ENCODE assay signal across 10 mouse cellular contexts in the genomic region with DNA sequence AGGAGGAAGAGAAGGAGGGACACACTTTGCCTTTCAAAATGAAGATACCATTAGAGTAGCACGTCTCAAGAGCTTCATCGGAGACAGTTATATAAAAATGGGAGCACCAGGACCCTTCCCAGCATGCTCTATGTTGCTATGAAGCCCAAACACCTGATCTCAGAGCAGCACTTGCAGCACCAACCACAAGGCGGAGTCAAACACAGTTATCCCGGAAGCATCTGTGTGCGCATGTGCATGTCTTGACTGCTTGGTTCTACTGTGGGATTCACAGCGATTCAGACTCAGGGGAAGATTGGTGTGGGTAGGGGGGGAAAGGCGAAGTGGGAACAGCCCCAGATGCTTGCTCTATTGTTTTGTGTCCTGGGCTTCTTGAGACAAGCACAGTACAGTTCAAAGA. TPM values are rescaled to one million over a fixed set of nuclear protein-coding genes. Genes with fewer than 3 reads are reported as not detected.
A peak's percentile ranks its signal among the peaks of the same experiment; 100 is the strongest.
DNase-seq lines count a peak whose midpoint lies in the region; ATAC-seq and TF ChIP-seq lines count a peak whose summit lies in the region.
"Had no signal": no experiment of that assay in that cellular context is flagged by ENCODE, and none has a peak within 500 bp of the region (broad histone marks: within the 10 kb centered on the region; RNA-seq: fewer than 3 reads in every experiment).

No protein-coding gene starts in this region.

- H3K36me3 ChIP-seq in forebrain, postnatal 0 days (ENCODE audit: insufficient read depth): no peaks in the 10 kb centered on the region
- H3K36me3 ChIP-seq in forebrain, embryonic 11.5 days (ENCODE audit: control insufficient read depth, insufficient read depth, low read length): no peaks in the 10 kb centered on the region
- peaks cover 49% of the 10 kb centered on the region for H3K36me3 ChIP-seq in intestine, postnatal 0 days (ENCODE audit: control insufficient read depth, insufficient read depth)
- no peaks in the 10 kb centered on the region for H3K36me3 ChIP-seq in forebrain, embryonic 13.5 days (ENCODE audit: poor library complexity, severe bottlenecking)
- H3K36me3 ChIP-seq: hindbrain, embryonic 15.5 days; neural tube, embryonic 12.5 days had no signal

- H3K4me2 ChIP-seq in forebrain, postnatal 0 days (ENCODE audit: low read depth): no peak overlapping the region
- no peak overlapping the region for H3K4me2 ChIP-seq in forebrain, embryonic 11.5 days (ENCODE audit: low read depth, low read length, severe bottlenecking)
- H3K4me2 ChIP-seq in intestine, postnatal 0 days (replicated peaks; ENCODE audit: low read depth): no peak overlapping the region
- H3K4me2 ChIP-seq in forebrain, embryonic 13.5 days: no peak overlapping the region
- H3K4me2 ChIP-seq: hindbrain, embryonic 15.5 days; neural tube, embryonic 12.5 days had no signal

- ATAC-seq in forebrain, postnatal 0 days: peak; percentile 69
- no peak for ATAC-seq in forebrain, embryonic 11.5 days (replicated peaks; ENCODE audit: low FRiP score)
- no peak for ATAC-seq in intestine, postnatal 0 days
- no peak for ATAC-seq in forebrain, embryonic 13.5 days

- peak; percentile 18 for DNase-seq in forebrain, postnatal 0 days
- DNase-seq in forebrain, embryonic 11.5 days (ENCODE audit: low spot score): no peak
- peak; percentile 25 for DNase-seq in ovary, postnatal 14 days (ENCODE audit: low spot score)
- no peak for DNase-seq in ovary, postnatal 10 days (ENCODE audit: low spot score)
- peak; percentile 46 for DNase-seq in retina, embryonic 14.5 days (ENCODE audit: low spot score)
- DNase-seq in ovary, adult 18-20 months (ENCODE audit: low spot score): no peak

- H3K9ac ChIP-seq in forebrain, postnatal 0 days: no peak overlapping the region
- H3K9ac ChIP-seq in forebrain, embryonic 11.5 days (ENCODE audit: low read length): no peak overlapping the region
- no peak overlapping the region for H3K9ac ChIP-seq in intestine, postnatal 0 days (ENCODE audit: low read depth, low read length)
- H3K9ac ChIP-seq in forebrain, embryonic 13.5 days: no peak overlapping the region
- H3K9ac ChIP-seq: hindbrain, embryonic 15.5 days; neural tube, embryonic 12.5 days had no signal

- no peak overlapping the region for H3K4me3 ChIP-seq in forebrain, postnatal 0 days (ENCODE audit: low read depth, low read length)
- H3K4me3 ChIP-seq in forebrain, embryonic 11.5 days (ENCODE audit: low read depth, low read length): no peak overlapping the region
- H3K4me3 ChIP-seq in intestine, postnatal 0 days (ENCODE audit: low read depth, low read length): no peak overlapping the region
- H3K4me3 ChIP-seq in forebrain, embryonic 13.5 days: no peak overlapping the region
- H3K4me3 ChIP-seq: hindbrain, embryonic 15.5 days; neural tube, embryonic 12.5 days had no signal

- 74% methylated on average over 7 of the region's 7 CpGs for WGBS in forebrain, postnatal 0 days
- WGBS in forebrain, embryonic 11.5 days: 72% methylated on average over 7 of the region's 7 CpGs
- 73% methylated on average over 7 of the region's 7 CpGs for WGBS in intestine, postnatal 0 days
- 72% methylated on average over 7 of the region's 7 CpGs for WGBS in forebrain, embryonic 13.5 days

- H3K27ac ChIP-seq in forebrain, postnatal 0 days (ENCODE audit: low read depth, low read length): no peak overlapping the region
- no peak overlapping the region for H3K27ac ChIP-seq in forebrain, embryonic 11.5 days (ENCODE audit: low read depth, low read length)
- H3K27ac ChIP-seq in intestine, postnatal 0 days (ENCODE audit: low read depth, low read length): no peak overlapping the region
- H3K27ac ChIP-seq in forebrain, embryonic 13.5 days: no peak overlapping the region
- H3K27ac ChIP-seq: hindbrain, embryonic 15.5 days; neural tube, embryonic 12.5 days had no signal

- 0 out of 2 replicates have a peak, but pooled peaks cover 3% of the 10 kb centered on the region for H3K4me1 ChIP-seq in forebrain, postnatal 0 days (ENCODE audit: insufficient read depth)
- H3K4me1 ChIP-seq in forebrain, embryonic 11.5 days (replicated peaks; ENCODE audit: control insufficient read depth, insufficient read depth, low read length): peaks cover 3% of the 10 kb centered on the region; the same call in 1 of the 2 replicates
- H3K4me1 ChIP-seq in intestine, postnatal 0 days (replicated peaks; ENCODE audit: control insufficient read depth, insufficient read depth, low read length): no peaks in the 10 kb centered on the region
- H3K4me1 ChIP-seq in forebrain, embryonic 13.5 days: no peaks in the 10 kb centered on the region
- H3K4me1 ChIP-seq: hindbrain, embryonic 15.5 days had no signal

- no peaks in the 10 kb centered on the region for H3K27me3 ChIP-seq in forebrain, postnatal 0 days (ENCODE audit: insufficient read depth, low read length)
- H3K27me3 ChIP-seq in forebrain, embryonic 11.5 days (ENCODE audit: control insufficient read depth, insufficient read depth, low read length): no peaks in the 10 kb centered on the region
- H3K27me3 ChIP-seq in intestine, postnatal 0 days (replicated peaks; ENCODE audit: control insufficient read depth, insufficient read depth, low read length): no peaks in the 10 kb centered on the region
- no peaks in the 10 kb centered on the region for H3K27me3 ChIP-seq in forebrain, embryonic 13.5 days
- H3K27me3 ChIP-seq: hindbrain, embryonic 15.5 days; neural tube, embryonic 12.5 days had no signal

- H3K9me3 ChIP-seq in forebrain, postnatal 0 days (ENCODE audit: low read length): no peaks in the 10 kb centered on the region
- H3K9me3 ChIP-seq in forebrain, embryonic 11.5 days (ENCODE audit: control insufficient read depth, low read length): no peaks in the 10 kb centered on the region
- no peaks in the 10 kb centered on the region for H3K9me3 ChIP-seq in intestine, postnatal 0 days (ENCODE audit: control insufficient read depth)
- H3K9me3 ChIP-seq in forebrain, embryonic 13.5 days (replicated peaks): no peaks in the 10 kb centered on the region
- H3K9me3 ChIP-seq: hindbrain, embryonic 15.5 days; neural tube, embryonic 12.5 days had no signal

- peak; percentile 58 for TF ChIP-seq CTCF in forebrain, postnatal 0 days (IDR thresholded peaks at IDR 0.05; ENCODE audit: low read depth)
- TF ChIP-seq CTCF in intestine, postnatal 0 days (IDR thresholded peaks at IDR 0.05; ENCODE audit: low read depth): peak; percentile 76

RNA-seq across cellular contexts. Expression of gene Ddx58, which starts 21.2 kb away (rescaled TPM):
- total RNA-seq in forebrain, postnatal 0 days (2014; rRNA removed): 5.5 and 7.6 TPM in 2 replicates
- polyA plus RNA-seq in forebrain, postnatal 0 days (2015; fragmentation: Nextera tagmentation; extraction: Ambion mirVana): 1.7 and 2.8 TPM in 2 replicates
- 3.0 and 3.4 TPM in 2 replicates for polyA plus RNA-seq in forebrain, embryonic 11.5 days (2014; fragmentation: Nextera tagmentation; extraction: Ambion mirVana)
- 18.0 and 19.3 TPM in 2 replicates for polyA plus RNA-seq in intestine, postnatal 0 days (2015; fragmentation: Nextera tagmentation; extraction: Ambion mirVana)
- polyA plus RNA-seq in forebrain, embryonic 13.5 days (2015; fragmentation: Nextera tagmentation; extraction: Ambion mirVana): 1.5 and 2.0 TPM in 2 replicates

RNA-seq across cellular contexts. Expression of gene Smim27, which starts 51.0 kb away (rescaled TPM):
- 3.8 and 4.3 TPM in 2 replicates for total RNA-seq in forebrain, postnatal 0 days (2014; rRNA removed)
- 17.0 and 24.5 TPM in 2 replicates for polyA plus RNA-seq in forebrain, postnatal 0 days (2015; fragmentation: Nextera tagmentation; extraction: Ambion mirVana)
- polyA plus RNA-seq in forebrain, embryonic 11.5 days (2014; fragmentation: Nextera tagmentation; extraction: Ambion mirVana): 28.8 and 30.1 TPM in 2 replicates
- polyA plus RNA-seq in intestine, postnatal 0 days (2015; fragmentation: Nextera tagmentation; extraction: Ambion mirVana): 35.4 and 42.9 TPM in 2 replicates
- polyA plus RNA-seq in forebrain, embryonic 13.5 days (2015; fragmentation: Nextera tagmentation; extraction: Ambion mirVana): 31.6 and 32.4 TPM in 2 replicates

RNA-seq across cellular contexts. Expression of gene Topors, which starts 51.3 kb away (rescaled TPM):
- total RNA-seq in forebrain, postnatal 0 days (2014; rRNA removed): 27.6 and 35.1 TPM in 2 replicates
- 23.1 and 29.4 TPM in 2 replicates for polyA plus RNA-seq in forebrain, postnatal 0 days (2015; fragmentation: Nextera tagmentation; extraction: Ambion mirVana)
- 51.3 and 54.2 TPM in 2 replicates for polyA plus RNA-seq in forebrain, embryonic 11.5 days (2014; fragmentation: Nextera tagmentation; extraction: Ambion mirVana)
- polyA plus RNA-seq in intestine, postnatal 0 days (2015; fragmentation: Nextera tagmentation; extraction: Ambion mirVana): 18.3 and 19.8 TPM in 2 replicates
- polyA plus RNA-seq in forebrain, embryonic 13.5 days (2015; fragmentation: Nextera tagmentation; extraction: Ambion mirVana): 41.1 and 41.6 TPM in 2 replicates

Comparison
In these comparisons a context has a peak if more than half of its experiments do, and no peak if none do; other contexts are left out.
1. DNase-seq: peak in forebrain, postnatal 0 days (single experiment), ovary, postnatal 14 days (single experiment) and retina, embryonic 14.5 days (single experiment); none in forebrain, embryonic 11.5 days (single experiment), ovary, postnatal 10 days (single experiment) and ovary, adult 18-20 months (single experiment).